In the genomic region with DNA sequence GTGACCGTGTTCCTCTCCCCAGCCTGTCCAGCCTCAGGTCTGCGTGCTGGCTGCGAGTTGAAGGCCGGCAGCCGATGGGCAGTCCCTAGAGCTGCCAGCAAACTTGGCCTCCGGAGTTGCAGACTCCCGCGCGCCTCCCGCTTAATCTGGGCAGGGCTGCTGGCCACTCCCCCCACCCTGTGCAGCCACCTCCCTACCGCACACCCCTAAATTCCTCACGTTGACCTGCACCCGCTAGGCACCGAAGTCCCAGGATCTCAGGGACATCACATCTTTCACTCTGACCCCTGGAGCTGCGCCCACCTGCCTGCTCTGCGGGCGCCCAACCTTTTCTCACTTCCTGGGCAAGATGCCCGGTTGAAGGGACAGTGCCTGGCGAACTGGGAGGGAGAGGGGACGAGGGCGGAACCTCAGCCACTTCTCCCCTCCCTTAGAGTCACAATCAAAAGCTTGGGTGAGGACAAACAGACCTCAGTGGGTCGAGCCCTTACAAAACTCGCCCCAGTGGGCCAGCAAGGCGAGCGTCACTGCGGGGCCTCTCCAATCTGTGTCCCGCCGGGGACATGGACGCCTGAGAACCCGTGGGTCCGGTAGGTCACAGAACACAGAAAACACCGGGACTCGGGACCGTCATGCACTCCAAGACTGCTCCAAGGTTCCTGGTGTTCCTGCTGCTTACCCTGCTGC, we compare ENCODE assay signal across 8 mouse cellular contexts. TPM values are rescaled to one million over a fixed set of nuclear protein-coding genes. Genes with fewer than 3 reads are reported as not detected.
DNase-seq lines count a peak whose midpoint lies in the region; ATAC-seq and TF ChIP-seq lines count a peak whose summit lies in the region.

A gene (minus strand): TSS at position 137 of the 687 bp plus-strand sequence.
A gene (plus strand): TSS at position 209 of the 687 bp plus-strand sequence.

- intact Hi-C loops in heart, postnatal 36 days (cut with DNase I) = no loop called here

- peaks cover 28% of the 10 kb centered on the region for H3K27me3 ChIP-seq in E14TG2a.4 (ENCODE audit: insufficient read depth, low read length)
- H3K27me3 ChIP-seq in forebrain, embryonic 13.5 days = peaks cover 22% of the 10 kb centered on the region
- H3K27me3 ChIP-seq in midbrain, embryonic 13.5 days = peaks cover 20% of the 10 kb centered on the region

- ATAC-seq in forebrain, embryonic 13.5 days = peak; percentile 58; the same call in 1 of the 2 replicates
- peak; percentile 55; the same call in 1 of the 2 replicates for ATAC-seq in midbrain, embryonic 13.5 days
- no peak for ATAC-seq in inflammation-experienced regulatory T-cells, adult 6 months

- no peaks in the 10 kb centered on the region for H3K36me3 ChIP-seq in E14TG2a.4 (ENCODE audit: insufficient read depth, low read length)
- H3K36me3 ChIP-seq in forebrain, embryonic 13.5 days (ENCODE audit: poor library complexity, severe bottlenecking) = no peaks in the 10 kb centered on the region
- H3K36me3 ChIP-seq in midbrain, embryonic 13.5 days = no peaks in the 10 kb centered on the region

- peak within 1 kb of the TSS; percentile 56 for H3K9ac ChIP-seq in forebrain, embryonic 13.5 days
- peak within 1 kb of the TSS; percentile 46; the same call in 1 of the 2 replicates for H3K9ac ChIP-seq in midbrain, embryonic 13.5 days (replicated peaks)

- peak within 1 kb of the TSS; percentile 77 for H3K4me3 ChIP-seq in E14TG2a.4 (replicated peaks; ENCODE audit: low read length)
- peak within 1 kb of the TSS; percentile 31 for H3K4me3 ChIP-seq in brown adipose tissue, adult 24 weeks (ENCODE audit: insufficient read depth, low read depth, low read length)
- peak within 1 kb of the TSS; percentile 32 for H3K4me3 ChIP-seq in forebrain, embryonic 13.5 days
- peak within 1 kb of the TSS; percentile 33 for H3K4me3 ChIP-seq in midbrain, embryonic 13.5 days (replicated peaks)

- H3K4me2 ChIP-seq in forebrain, embryonic 13.5 days = peak within 1 kb of the TSS; percentile 69
- H3K4me2 ChIP-seq in midbrain, embryonic 13.5 days (replicated peaks) = peak within 1 kb of the TSS; percentile 61

- no peak within 1 kb of the TSS for H3K27ac ChIP-seq in brown adipose tissue, adult 24 weeks (replicated peaks; ENCODE audit: low read depth, low read length)
- no peak within 1 kb of the TSS for H3K27ac ChIP-seq in forebrain, embryonic 13.5 days
- H3K27ac ChIP-seq in midbrain, embryonic 13.5 days = no peak within 1 kb of the TSS

- peak; percentile 51 to 72 for DNase-seq in heart, postnatal 36 days
- peak; percentile 67 to 80 for DNase-seq in kidney, postnatal 4 days
- no peak for DNase-seq in thymus, postnatal 0 days (ENCODE audit: low spot score)

- WGBS in forebrain, embryonic 13.5 days = 4% methylated on average over 34 of the region's 34 CpGs
- 4% methylated on average over 34 of the region's 34 CpGs for WGBS in midbrain, embryonic 13.5 days

- peaks cover 13% of the 10 kb centered on the region; the same call in 1 of the 2 replicates for H3K4me1 ChIP-seq in E14TG2a.4 (replicated peaks; ENCODE audit: low read depth, low read length)
- H3K4me1 ChIP-seq in brown adipose tissue, adult 24 weeks (ENCODE audit: control insufficient read depth, insufficient read depth, insufficient read length, low read length) = no peaks in the 10 kb centered on the region
- peaks cover 9% of the 10 kb centered on the region for H3K4me1 ChIP-seq in forebrain, embryonic 13.5 days
- peaks cover 12% of the 10 kb centered on the region for H3K4me1 ChIP-seq in midbrain, embryonic 13.5 days (replicated peaks)

- no peaks in the 10 kb centered on the region for H3K9me3 ChIP-seq in E14TG2a.4 (ENCODE audit: low read length)
- H3K9me3 ChIP-seq in forebrain, embryonic 13.5 days (replicated peaks) = no peaks in the 10 kb centered on the region
- no peaks in the 10 kb centered on the region for H3K9me3 ChIP-seq in midbrain, embryonic 13.5 days

- TF ChIP-seq CTCF in E14TG2a.4 (conservative IDR thresholded peaks at IDR 0.05; ENCODE audit: low read length) = no peak

RNA-seq across cellular contexts. Expression of the first gene that starts in this region (rescaled TPM):
- 0.75 and 1.0 TPM in 2 replicates for polyA plus RNA-seq in brown adipose tissue, adult 24 weeks (2012; ENCODE audit: insufficient read depth, insufficient read length, missing spikeins)
- 0.15 and 0.18 TPM in 2 replicates for polyA plus RNA-seq in forebrain, embryonic 13.5 days (2015; fragmentation: Nextera tagmentation; extraction: Ambion mirVana)
- total RNA-seq in heart, postnatal 36 days (2021) = 1 to 10 TPM; 7.0 to 8.5 TPM
- 0.05 and 0.09 TPM in 2 replicates for polyA plus RNA-seq in midbrain, embryonic 13.5 days (2015; fragmentation: Nextera tagmentation; extraction: Ambion mirVana)
- under 1 TPM; 0.05 to 0.40 (median 0.33) TPM for polyA plus RNA-seq in inflammation-experienced regulatory T-cells, adult 6 months (2017; shearing (Covaris generic))
- polyA plus RNA-seq in thymus, postnatal 0 days (2015; fragmentation: Nextera tagmentation; extraction: Ambion mirVana) = 0.03 and 0.04 TPM in 2 replicates

RNA-seq across cellular contexts. Expression of the second gene that starts in this region (rescaled TPM):
- polyA plus RNA-seq in brown adipose tissue, adult 24 weeks (2012; ENCODE audit: insufficient read depth, insufficient read length, missing spikeins) = 0.71 and 0.75 TPM in 2 replicates
- polyA plus RNA-seq in forebrain, embryonic 13.5 days (2015; fragmentation: Nextera tagmentation; extraction: Ambion mirVana) = 0.12 and 0.14 TPM in 2 replicates
- 1 to 10 TPM; 2.8 to 3.5 TPM for total RNA-seq in heart, postnatal 36 days (2021)
- polyA plus RNA-seq in midbrain, embryonic 13.5 days (2015; fragmentation: Nextera tagmentation; extraction: Ambion mirVana) = 0.09 and 0.14 TPM in 2 replicates
- under 1 TPM in 1 of 3 experiments, not detected in 2; 0.10 TPM for polyA plus RNA-seq in inflammation-experienced regulatory T-cells, adult 6 months (2017; shearing (Covaris generic))
- polyA plus RNA-seq in thymus, postnatal 0 days (2015; fragmentation: Nextera tagmentation; extraction: Ambion mirVana) = 0.06 and 0.09 TPM in 2 replicates

Comparison
In these comparisons a context has a peak if more than half of its experiments do, and no peak if none do; other contexts are left out.
1. Peak in ATAC-seq, H3K4me3 ChIP-seq, H3K9ac ChIP-seq and H3K4me2 ChIP-seq in forebrain, embryonic 13.5 days; RNA of the genes that start here not detected or under 1 TPM.
2. Peak in ATAC-seq, H3K4me3 ChIP-seq, H3K9ac ChIP-seq and H3K4me2 ChIP-seq in midbrain, embryonic 13.5 days; RNA of the genes that start here not detected or under 1 TPM.